Mouse (Mus musculus) ES-E14 (cell line): Measurements from ENCODE around the gene Hpd. TPM values are rescaled to one million over a fixed set of nuclear protein-coding genes. Genes with fewer than 3 reads are reported as not detected.

ENCODE experiments used
- DNase-seq: peaks from one replicate; pipeline ENCODE4 v3.0.0-alpha.2; 2013; ENCODE audit warnings: low read depth, low spot score
- H3K27ac ChIP-seq: 2 replicates; pipeline ENCODE4 v1.5.1; 2012; ENCODE audit warnings: low read depth, mild to moderate bottlenecking, low read length, moderate library complexity, mixed read lengths; ENCODE audit not compliant: poor library complexity, insufficient read depth, severe bottlenecking
- H3K36me3 ChIP-seq: 2 replicates; pipeline ENCODE4 v1.6.1; 2012; ENCODE audit warnings: mild to moderate bottlenecking, low read length, moderate library complexity, mixed read lengths; ENCODE audit not compliant: control insufficient read depth, poor library complexity, insufficient read depth, severe bottlenecking
- H3K4me1 ChIP-seq, 2 experiments: fragments of 150-350 bp in 1 of 2; sonication (generic) in 1 of 2; 2 replicates each; pipeline ENCODE4 v1.6.1; 2012; ENCODE audit warnings: low read length in 2 of 2, mild to moderate bottlenecking in 1 of 2, mixed read lengths in 1 of 2; ENCODE audit not compliant: control insufficient read depth in 2 of 2, insufficient read depth in 2 of 2, poor library complexity in 1 of 2
- H3K4me3 ChIP-seq, 2 experiments: fragments of 150-350 bp in 1 of 2; sonication (generic) in 1 of 2; 2 replicates each; pipeline ENCODE4 v1.5.1; 2012; ENCODE audit warnings: low read length in 2 of 2, low read depth in 1 of 2, mild to moderate bottlenecking in 1 of 2, mixed read lengths in 1 of 2; ENCODE audit not compliant: insufficient read depth in 1 of 2, poor library complexity in 1 of 2, severe bottlenecking in 1 of 2
- H3K9ac ChIP-seq: 2 replicates; pipeline ENCODE4 v1.6.1; 2012; ENCODE audit warnings: low read depth, mild to moderate bottlenecking, low read length, mixed read lengths; ENCODE audit not compliant: poor library complexity, insufficient read depth, severe bottlenecking
- H3K9me3 ChIP-seq: fragments of 150-350 bp; sonication (generic); 2 replicates; pipeline ENCODE4 v1.6.1; 2012; ENCODE audit warnings: low read depth, mild to moderate bottlenecking, low read length; ENCODE audit not compliant: control insufficient read depth, insufficient read depth
- CHD2 ChIP-seq: IDR thresholded peaks from 2 replicates; pipeline ENCODE4 v1.6.1; 2014; ENCODE audit warnings: mild to moderate bottlenecking, low read depth, low read length, inconsistent platforms
- HCFC1 ChIP-seq: IDR thresholded peaks from 2 replicates; pipeline ENCODE4 v1.6.1; 2012; ENCODE audit warnings: low read length, inconsistent platforms, borderline replicate concordance; ENCODE audit not compliant: insufficient read depth
- MAFK ChIP-seq: IDR thresholded peaks from 2 replicates; pipeline ENCODE4 v1.6.1; 2014; ENCODE audit warnings: mild to moderate bottlenecking, low read depth, low read length, inconsistent platforms; ENCODE audit not compliant: insufficient read depth
- ZC3H11A ChIP-seq: IDR thresholded peaks from 2 replicates; pipeline ENCODE4 v1.6.1; 2012; ENCODE audit warnings: low read depth, mild to moderate bottlenecking, inconsistent platforms, low read length, borderline replicate concordance
- ZNF384 ChIP-seq: IDR thresholded peaks from 2 replicates; pipeline ENCODE4 v1.6.1; 2012; ENCODE audit warnings: low read depth, low read length, inconsistent platforms
- in situ Hi-C, 2 experiments: fragments of 600-800 bp; cut with MboI; formaldehyde crosslinking; loops; one replicate each; pipeline ENCODE4 v1.15.1; 2025; ENCODE audit warnings: low sequenced_read_pairs in 2 of 2, inconsistent platforms in 1 of 2; ENCODE audit not compliant: unreplicated experiment in 2 of 2
- total RNA-seq: library from RNA; depleted of rRNA; stranded (reverse); fragments of 300-350 nt; gene quantifications from 2 replicates; pipeline ENCODE4 v1.2.3, GENCODE M21; 2012

Hpd gene
- total RNA-seq, 1 experiment = not detected

DNA sequence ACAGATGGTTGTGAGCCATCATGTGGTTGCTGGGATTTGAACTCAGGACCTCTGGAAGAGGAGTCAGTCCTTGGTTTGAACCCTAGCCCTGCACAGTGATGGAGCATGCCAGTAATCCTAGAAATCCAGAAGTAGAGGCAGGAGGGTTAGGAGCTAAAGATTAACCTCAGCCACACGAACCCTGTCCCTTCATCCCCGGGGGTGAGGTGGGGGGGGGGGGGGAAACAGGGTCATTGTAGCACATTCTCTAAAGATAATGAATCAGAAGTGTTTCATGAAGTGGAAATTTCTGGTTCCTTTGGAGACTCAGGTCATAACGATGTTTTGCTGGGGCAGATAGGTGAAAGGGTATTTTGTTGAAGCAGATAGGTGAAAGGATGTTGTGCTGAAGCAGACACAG is 8.4 kb upstream of the Hpd start:
- Histone ChIP-seq H3K27ac (no peak overlapping the region), H3K9ac (no peak overlapping the region), H3K9me3 (no peaks in the 10 kb centered on the region), H3K36me3 (no peaks in the 10 kb centered on the region), H3K4me1 (no peaks in the 10 kb centered on the region), H3K4me3 (no peak overlapping the region)
- DNase-seq = no peak
- in situ Hi-C loops = no loop called here
- TF ChIP-seq CHD2 = no peak
- no peak for TF ChIP-seq MAFK
- no peak for TF ChIP-seq ZC3H11A

- TF ChIP-seq MAFK = no peak
- TF ChIP-seq ZC3H11A = no peak
- H3K4me1 ChIP-seq = no peaks in the 10 kb centered on the region; a peak in 1 of 4 replicates
- DNase-seq = no peak
- no peaks in the 10 kb centered on the region for H3K9me3 ChIP-seq
- H3K36me3 ChIP-seq = no peaks in the 10 kb centered on the region
- no peak overlapping the region for H3K4me3 ChIP-seq
- no peak overlapping the region for H3K9ac ChIP-seq
- no peak overlapping the region for H3K27ac ChIP-seq
- in situ Hi-C loops = no loop called here
These were observed 4.8 kb upstream of the Hpd start for GRCm38 (mm10) chr5:123187306-123187705.

DNA sequence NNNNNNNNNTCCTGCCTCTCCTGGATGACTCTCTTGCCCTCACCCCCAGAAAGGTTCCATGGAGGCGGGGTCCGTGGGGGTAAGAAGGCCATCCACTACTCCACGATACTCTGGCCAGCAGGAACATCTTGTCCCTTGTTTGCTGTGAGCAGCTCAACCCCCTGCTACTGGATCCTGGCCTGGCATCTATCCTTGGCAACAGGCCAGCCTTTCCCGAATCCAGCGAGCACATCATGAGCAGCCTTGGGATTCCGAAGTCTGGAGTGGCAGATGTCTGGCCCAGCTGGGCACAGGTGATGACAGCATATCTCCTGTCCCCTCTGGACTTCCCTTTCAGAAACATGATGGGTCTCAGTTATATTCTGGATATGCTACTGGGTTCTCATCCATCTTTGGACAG is 3.4 kb upstream of the Hpd start:
- in situ Hi-C loops = no loop called here
- H3K9ac ChIP-seq = no peak overlapping the region
- no peak for DNase-seq

DNA sequence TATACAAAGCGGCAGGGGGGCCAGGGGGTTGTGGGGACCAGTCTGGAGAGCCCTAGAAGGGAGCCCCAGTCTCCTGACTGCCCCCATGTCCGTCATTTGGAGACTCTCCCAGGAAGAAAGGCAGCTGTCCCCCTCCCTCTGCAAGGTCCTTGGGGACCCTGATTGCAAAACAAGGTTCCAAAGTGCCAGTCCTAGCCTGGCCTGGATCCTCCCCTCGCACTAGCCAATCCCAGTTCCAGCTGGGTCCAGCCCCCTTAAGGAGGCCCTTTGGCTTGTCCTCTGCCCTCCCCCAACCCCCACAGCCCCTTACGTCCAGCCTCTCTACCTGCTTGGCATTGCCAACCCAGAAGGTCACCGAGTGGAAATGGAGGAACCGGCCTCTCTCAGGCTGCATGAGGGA is 991 bp downstream of the Hpd start:
- no peaks in the 10 kb centered on the region for H3K9me3 ChIP-seq
- in situ Hi-C loops = no loop called here
- H3K4me3 ChIP-seq = no peak overlapping the region
- DNase-seq = no peak
- H3K27ac ChIP-seq = no peak overlapping the region
- TF ChIP-seq CHD2 (no peak), ZC3H11A (no peak), HCFC1 (no peak), ZNF384 (no peak), MAFK (no peak)
- H3K4me1 ChIP-seq = no peaks in the 10 kb centered on the region; a peak in 1 of 4 replicates
- H3K36me3 ChIP-seq = no peaks in the 10 kb centered on the region
- H3K9ac ChIP-seq = no peak overlapping the region

More for the DNA sequence above, 3.4 kb upstream of the Hpd start:
- no peaks in the 10 kb centered on the region for H3K9me3 ChIP-seq
- no peak overlapping the region for H3K4me3 ChIP-seq
- no peaks in the 10 kb centered on the region for H3K36me3 ChIP-seq
- H3K27ac ChIP-seq = no peak overlapping the region
- TF ChIP-seq CHD2 = no peak
- TF ChIP-seq HCFC1 = no peak
- no peak for TF ChIP-seq ZC3H11A
- TF ChIP-seq ZNF384 = no peak
- no peak for TF ChIP-seq MAFK
- no peaks in the 10 kb centered on the region; a peak in 1 of 4 replicates for H3K4me1 ChIP-seq

DNA sequence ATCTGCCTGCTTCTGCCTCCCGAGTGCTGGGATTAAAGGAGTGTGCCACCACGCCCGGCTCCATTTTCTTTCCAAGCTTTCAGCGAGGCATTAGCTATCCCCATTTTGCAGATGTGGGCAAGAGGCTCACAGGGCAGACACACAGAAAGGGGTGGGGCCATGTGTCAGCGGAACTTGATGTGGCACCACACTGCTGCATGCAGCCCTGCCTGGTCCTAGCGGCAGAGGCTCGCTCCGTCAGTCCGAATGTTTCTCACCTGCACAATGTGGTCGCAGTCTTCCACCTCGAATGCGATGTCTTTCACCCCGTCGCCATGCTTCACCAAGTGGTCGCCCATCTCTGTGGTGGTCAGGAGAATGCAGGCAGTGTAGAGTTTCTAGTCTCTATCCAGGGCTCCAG is 2.1 kb downstream of the Hpd start:
- DNase-seq = no peak
- in situ Hi-C loops = no loop called here
- no peak overlapping the region for H3K4me3 ChIP-seq
- H3K9me3 ChIP-seq = no peaks in the 10 kb centered on the region
- TF ChIP-seq ZC3H11A (no peak), ZNF384 (no peak), HCFC1 (no peak), MAFK (no peak), CHD2 (no peak)
- no peaks in the 10 kb centered on the region; a peak in 1 of 4 replicates for H3K4me1 ChIP-seq
- H3K9ac ChIP-seq = no peak overlapping the region
- H3K27ac ChIP-seq = no peak overlapping the region
- H3K36me3 ChIP-seq = no peaks in the 10 kb centered on the region
